Mouse (Mus musculus): ENCODE measurements at regions not wholly inside any gene's neighbourhood (a gene's known extent, or its start where the extent isn't known, plus 50 kb on each side); places are given as distances from the start of the nearest gene placed in this dataset.

DNA sequence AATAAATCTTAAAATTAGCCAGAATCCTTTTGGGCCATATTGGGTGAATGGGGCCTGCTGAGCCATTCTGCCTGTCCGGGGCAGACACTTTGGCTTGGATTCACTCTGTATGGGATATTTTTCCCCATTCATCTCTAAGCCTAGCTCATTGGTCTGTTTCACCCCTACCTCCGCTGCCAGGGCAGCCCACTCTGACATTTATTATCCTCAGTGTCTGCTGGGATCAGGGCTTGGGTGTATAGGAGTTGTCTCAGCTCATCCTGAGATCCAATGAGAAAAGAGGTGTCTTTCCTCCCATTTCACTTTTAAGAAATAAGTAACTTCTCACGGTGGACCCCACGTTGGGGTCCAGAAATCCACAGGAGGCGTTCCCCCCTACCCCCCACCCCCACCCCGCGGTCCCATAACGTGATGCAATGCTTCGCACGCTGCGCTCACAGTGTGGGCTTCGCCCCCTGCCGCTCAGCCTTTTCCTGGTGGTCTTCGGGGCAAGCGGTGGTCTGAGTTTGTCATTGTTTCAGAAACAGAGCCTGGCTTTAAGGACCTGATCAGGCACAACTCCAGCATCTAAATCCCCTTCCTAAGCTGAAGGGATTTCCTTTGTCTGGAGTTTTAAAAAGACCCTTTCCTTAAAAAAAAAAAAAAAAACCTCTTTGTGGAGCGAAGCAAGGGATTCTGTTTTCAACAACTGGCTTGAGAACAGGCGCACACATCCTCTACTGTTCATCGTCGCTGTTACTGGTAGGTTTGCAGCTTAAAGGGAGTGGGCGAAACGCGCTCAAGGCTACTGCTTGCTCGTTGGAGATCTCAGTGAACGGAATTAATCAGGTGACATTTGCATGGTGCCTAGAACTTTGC, 61.5 kb upstream of the Cpsf6 start:
- TF ChIP-seq CTCF (conservative IDR thresholded peaks at IDR 0.05; ENCODE audit: insufficient read depth, insufficient read length, low read depth, low read length) (no peak), POLR2A (IDR thresholded peaks at IDR 0.05; ENCODE audit: low read depth, low read length) (no peak)

All from kidney, adult 2 months (tissue).